Comparison of ENCODE assay signal across 9 mouse cellular contexts in genomic region chr1:152088030-152088429, GRCm38 (mm10). TPM values are rescaled to one million over a fixed set of nuclear protein-coding genes. Genes with fewer than 3 reads are reported as not detected.
DNase-seq lines count a peak whose midpoint lies in the region; ATAC-seq and TF ChIP-seq lines count a peak whose summit lies in the region.
"Had no signal": no experiment of that assay in that cellular context is flagged by ENCODE, and none has a peak within 500 bp of the region (broad histone marks: within the 10 kb centered on the region; RNA-seq: fewer than 3 reads in every experiment).

No protein-coding gene starts in this region.

- no peaks in the 10 kb centered on the region for H3K36me3 ChIP-seq in heart, embryonic 13.5 days
- H3K36me3 ChIP-seq in forebrain, embryonic 16.5 days (ENCODE audit: control insufficient read depth, insufficient read depth): no peaks in the 10 kb centered on the region
- no peaks in the 10 kb centered on the region for H3K36me3 ChIP-seq in liver, postnatal 0 days (replicated peaks; ENCODE audit: insufficient read depth, low read length)
- H3K36me3 ChIP-seq: liver, embryonic 15.5 days had no signal

- peak overlapping the region; percentile 96 for H3K9ac ChIP-seq in heart, embryonic 13.5 days
- peak overlapping the region; percentile 20; the same call in 1 of the 2 replicates for H3K9ac ChIP-seq in forebrain, embryonic 16.5 days (replicated peaks; ENCODE audit: low read depth, low read length)
- H3K9ac ChIP-seq in liver, postnatal 0 days (replicated peaks): no peak overlapping the region
- H3K9ac ChIP-seq: liver, embryonic 15.5 days had no signal

- ATAC-seq in heart, embryonic 13.5 days (ENCODE audit: extremely low read depth, insufficient number of reproducible peaks, low FRiP score, low TSS enrichment): no peak
- no peak for ATAC-seq in forebrain, embryonic 16.5 days
- no peak for ATAC-seq in liver, postnatal 0 days
- no peak for ATAC-seq in CD4-positive, CD25-positive, alpha-beta regulatory T cell, adult 4 months

- H3K4me3 ChIP-seq in heart, embryonic 13.5 days: peak overlapping the region; percentile 92
- peak overlapping the region; percentile 93; the same call in 1 of the 2 replicates for H3K4me3 ChIP-seq in cortical plate, adult 2 months (ENCODE audit: insufficient read depth, low read length)
- peak overlapping the region; percentile 60 for H3K4me3 ChIP-seq in forebrain, embryonic 16.5 days (replicated peaks; ENCODE audit: low read length)
- no peak overlapping the region for H3K4me3 ChIP-seq in liver, postnatal 0 days (ENCODE audit: low read depth, low read length)

- WGBS in heart, embryonic 13.5 days: 71% methylated on average over 5 of the region's 5 CpGs
- 41% methylated on average over 5 of the region's 5 CpGs for WGBS in forebrain, embryonic 16.5 days
- WGBS in liver, postnatal 0 days (ENCODE audit: insufficient replicate concordance): 73% methylated on average over 5 of the region's 5 CpGs

- no peak for DNase-seq in heart, postnatal 25 days (ENCODE audit: low spot score)
- DNase-seq in liver, postnatal 0 days: no peak
- DNase-seq in adrenal gland, postnatal 25 days: no peak
- DNase-seq in natural killer cell, adult 2 months (ENCODE audit: low spot score in 2 of 2): no peak

- H3K27me3 ChIP-seq in heart, embryonic 13.5 days (replicated peaks): peaks cover 5% of the 10 kb centered on the region; the same call in 1 of the 2 replicates
- H3K27me3 ChIP-seq in forebrain, embryonic 16.5 days (replicated peaks; ENCODE audit: control insufficient read depth, insufficient read depth, low read length): no peaks in the 10 kb centered on the region
- peaks cover 14% of the 10 kb centered on the region for H3K27me3 ChIP-seq in liver, postnatal 0 days (ENCODE audit: insufficient read depth, low read length)

- TF ChIP-seq CTCF in cortical plate, adult 2 months (IDR thresholded peaks at IDR 0.05; ENCODE audit: extremely low read depth, insufficient read depth, low read length): no peak
- no peak for TF ChIP-seq CTCF in liver, postnatal 0 days (IDR thresholded peaks at IDR 0.05; ENCODE audit: low read depth)

- H3K27ac ChIP-seq in heart, embryonic 13.5 days (replicated peaks): peak overlapping the region; percentile 95
- no peak overlapping the region for H3K27ac ChIP-seq in cortical plate, adult 2 months (ENCODE audit: insufficient read depth, low read length)
- no peak overlapping the region for H3K27ac ChIP-seq in forebrain, embryonic 16.5 days (ENCODE audit: low read length)
- no peak overlapping the region for H3K27ac ChIP-seq in liver, postnatal 0 days (ENCODE audit: low read depth)
- H3K27ac ChIP-seq: liver, embryonic 15.5 days had no signal

- TF ChIP-seq POLR2A in cortical plate, adult 2 months (IDR thresholded peaks at IDR 0.05; ENCODE audit: extremely low read depth, insufficient read depth, low read length): no peak

- H3K9me3 ChIP-seq in heart, embryonic 13.5 days: no peaks in the 10 kb centered on the region
- no peaks in the 10 kb centered on the region for H3K9me3 ChIP-seq in forebrain, embryonic 16.5 days (ENCODE audit: control insufficient read depth, low read length)
- no peaks in the 10 kb centered on the region for H3K9me3 ChIP-seq in liver, postnatal 0 days (ENCODE audit: low read length)
- H3K9me3 ChIP-seq: liver, embryonic 15.5 days had no signal

- peaks cover 53% of the 10 kb centered on the region for H3K4me1 ChIP-seq in heart, embryonic 13.5 days
- H3K4me1 ChIP-seq in cortical plate, adult 2 months (ENCODE audit: control insufficient read depth, insufficient read depth, low read length): peaks cover 13% of the 10 kb centered on the region
- peaks cover 51% of the 10 kb centered on the region for H3K4me1 ChIP-seq in forebrain, embryonic 16.5 days (replicated peaks; ENCODE audit: control insufficient read depth, insufficient read depth, low read length)
- H3K4me1 ChIP-seq in liver, postnatal 0 days (ENCODE audit: insufficient read depth): peaks cover 11% of the 10 kb centered on the region

- peak overlapping the region; percentile 94 for H3K4me2 ChIP-seq in heart, embryonic 13.5 days
- H3K4me2 ChIP-seq in forebrain, embryonic 16.5 days (ENCODE audit: low read length): peak overlapping the region; percentile 78
- H3K4me2 ChIP-seq in liver, postnatal 0 days (ENCODE audit: low read depth, low read length): peak overlapping the region; percentile 97; the same call in 1 of the 2 replicates

- intact Hi-C loops in heart, postnatal 25 days (cut with DNase I): loop anchor here (5.0 to 10.0 kb wide), 3 partner anchors 46 to 241 kb away; no protein-coding TSS in a partner anchor

- TF ChIP-seq EP300 in liver, postnatal 0 days (IDR thresholded peaks at IDR 0.05; ENCODE audit: low read depth): no peak

RNA-seq across cellular contexts. Expression of gene 1700025G04Rik, which starts 1.9 kb away (rescaled TPM):
- 24.3 and 28.2 TPM in 2 replicates for polyA plus RNA-seq in heart, embryonic 13.5 days (2015; fragmentation: Nextera tagmentation; extraction: Ambion mirVana)
- total RNA-seq in heart, postnatal 25 days (2021): 10 to 100 TPM; 39.7 to 43.3 TPM
- polyA plus RNA-seq in cortical plate, adult 2 months (2012; rRNA removed): 21.8 and 24.7 TPM in 2 replicates
- 26.4 and 31.2 TPM in 2 replicates for polyA plus RNA-seq in forebrain, embryonic 16.5 days (2015; fragmentation: Nextera tagmentation; extraction: Ambion mirVana)
- polyA plus RNA-seq in liver, postnatal 0 days (2015; fragmentation: Nextera tagmentation; extraction: Ambion mirVana): 3.0 and 4.0 TPM in 2 replicates
- 47.0 and 51.0 TPM in 2 replicates for total RNA-seq in adrenal gland, postnatal 25 days (2021)
- polyA plus RNA-seq in CD4-positive, CD25-positive, alpha-beta regulatory T cell, adult 4 months (2017; shearing (Covaris generic)): 1 to 10 TPM; 1.3 to 3.9 TPM
